Mouse (Mus musculus) left cerebral cortex, postnatal 14 days (tissue): ENCODE results near the gene Vil1. TPM values are rescaled to one million over a fixed set of nuclear protein-coding genes. Genes with fewer than 3 reads are reported as not detected.

Experiments used
- DNase-seq, 2 experiments: peaks; one replicate each; pipeline ENCODE4 v3.0.0; 2021 to 2022; ENCODE audit warnings: low spot score in 2 of 2, mixed read lengths in 1 of 2
- intact Hi-C: fragments of 180-260 bp; cut with DNase I; formaldehyde crosslinking; loops from one replicate; pipeline ENCODE4 v1.15.1; 2025
- long read RNA-seq, 2 experiments: library from polyadenylated mRNA; stranded (forward); transcript quantifications; one replicate each; pipeline ENCODE4 v2.0.0; 2021
- total RNA-seq, 2 experiments: library from RNA; stranded (reverse); gene quantifications; 2 replicates each; pipeline ENCODE4 v1.2.3; 2021

Vil1 gene
- total RNA-seq = 1 to 10 TPM in 1 of 2 experiments, under 1 TPM in 1; 0.64 to 1.1 TPM
- long read RNA-seq, experiment 1 = 0 reads
- long read RNA-seq, experiment 2, partial matches to known transcripts = 1 of 26 reads
- long read RNA-seq, experiment 2, other reads (novel, unspliced or antisense) = 25 of 26 reads

GRCm38 (mm10) chr1:74408589-74409504, at the start of gene Vil1:
Gene Vil1, plus strand, starts transcription at chr1:74409376.
- DNase-seq = no peak
- intact Hi-C loops = no loop called here

DNA sequence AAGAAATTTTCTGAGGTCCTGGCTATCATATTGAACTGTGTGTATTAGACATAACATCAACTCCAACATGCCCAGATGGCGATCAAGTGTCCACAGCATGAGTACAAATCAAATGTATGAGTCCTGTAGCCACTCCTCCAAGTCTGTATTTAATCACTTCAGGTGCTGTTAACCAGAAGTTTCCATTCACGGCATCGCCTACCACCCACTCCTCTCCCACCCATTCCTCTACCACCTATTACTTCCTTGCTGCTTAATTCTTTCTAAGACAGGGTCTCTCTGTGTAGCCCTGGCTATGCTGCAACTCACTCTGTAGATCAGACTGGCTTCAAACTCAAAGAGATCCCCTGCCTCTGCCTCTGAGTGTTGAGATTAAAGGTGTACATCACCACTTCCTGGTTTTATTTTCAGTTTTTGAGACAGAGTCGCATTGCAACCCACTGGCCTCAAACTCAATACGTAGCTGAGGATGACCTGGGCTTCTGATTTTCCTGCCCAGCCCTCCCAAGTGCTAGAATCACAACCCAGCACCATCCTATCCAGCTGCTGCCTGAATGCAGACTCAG, 49.1 kb upstream of the Vil1 start:
- intact Hi-C loops = loop anchor here (2.0 to 10.0 kb wide), 2 partner anchors 47 to 155 kb away; no protein-coding TSS in a partner anchor
- DNase-seq = no peak

DNA sequence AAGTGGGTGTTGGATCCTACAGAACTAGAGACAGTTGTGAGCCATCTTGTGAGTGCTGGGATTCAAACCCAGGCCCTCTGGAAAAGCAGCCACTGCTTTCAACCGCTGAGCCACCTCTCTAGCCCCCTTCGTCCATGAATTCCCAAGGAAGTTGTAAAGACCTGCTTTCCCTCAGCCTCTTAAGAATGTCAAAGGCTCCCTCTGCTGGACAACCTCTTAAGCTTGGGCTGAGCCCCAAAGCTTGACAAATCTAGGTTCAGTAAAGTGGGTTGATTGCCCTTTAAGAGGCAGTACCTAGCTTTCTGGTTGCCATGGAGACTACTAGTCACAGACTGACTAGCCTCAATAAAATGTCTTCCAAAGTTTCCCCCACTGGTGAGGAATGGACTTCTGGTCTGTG, 47.4 kb upstream of the Vil1 start, which contains the start of gene Catip:
TSS of gene Catip (plus strand) at position 297 of the 400 bp plus-strand sequence.
- intact Hi-C loops = loop anchor here (10.0 kb wide), 1 partner anchor 157 kb away; no protein-coding TSS in a partner anchor
- DNase-seq = peak; percentile 85 to 93

GRCm38 (mm10) chr1:74362325-74363229, 46.6 kb upstream of the Vil1 start:
- peak in 1 of 2 experiments; percentile 33 for DNase-seq
- intact Hi-C loops = loop anchor here (10.0 kb wide), 1 partner anchor 158 kb away; no protein-coding TSS in a partner anchor

DNA sequence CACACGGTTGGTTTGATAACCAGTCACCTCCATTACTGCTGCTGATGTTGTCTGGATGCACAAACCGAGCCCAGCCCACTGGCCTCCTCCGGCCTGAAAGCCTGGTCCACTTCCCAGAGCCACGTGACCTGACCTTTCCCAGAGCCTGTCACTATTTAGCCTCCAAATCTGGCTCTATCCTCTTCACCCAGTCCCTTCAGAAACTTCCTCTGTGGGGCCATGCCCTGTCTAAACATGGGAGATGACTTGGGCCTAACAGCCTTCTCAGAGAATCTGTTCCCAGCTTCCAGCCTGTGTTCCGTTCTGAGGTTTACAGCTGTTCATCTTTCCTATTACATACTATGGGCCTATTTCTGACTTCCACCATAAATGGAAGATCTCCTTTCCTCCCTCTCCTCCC, 45.7 kb upstream of the Vil1 start:
- intact Hi-C loops = loop anchor here (10.0 kb wide), 1 partner anchor 159 kb away; no protein-coding TSS in a partner anchor
- DNase-seq = no peak

DNA sequence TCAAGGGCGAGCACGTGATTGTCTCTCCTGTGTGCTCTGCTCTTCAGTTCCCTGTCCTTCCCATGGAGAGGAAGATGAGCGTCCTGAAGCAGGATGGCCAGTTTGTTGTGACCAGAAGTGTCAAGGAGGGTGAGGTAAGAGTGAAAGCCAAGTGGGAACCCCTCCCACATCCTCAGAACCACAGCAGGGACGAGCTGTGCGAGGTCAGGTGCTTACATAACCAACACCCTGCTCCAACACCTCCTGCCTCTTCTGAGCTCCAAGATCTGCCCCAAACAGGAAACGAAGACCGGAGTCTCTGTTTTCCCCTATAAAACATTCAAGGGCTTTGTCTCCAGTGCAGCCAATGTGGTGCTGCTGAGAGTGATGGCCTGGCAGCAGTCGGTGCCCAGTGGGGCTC, 44.9 kb upstream of the Vil1 start:
- intact Hi-C loops = loop anchor here (10.0 kb wide), 1 partner anchor 159 kb away; no protein-coding TSS in a partner anchor
- DNase-seq = no peak

DNA sequence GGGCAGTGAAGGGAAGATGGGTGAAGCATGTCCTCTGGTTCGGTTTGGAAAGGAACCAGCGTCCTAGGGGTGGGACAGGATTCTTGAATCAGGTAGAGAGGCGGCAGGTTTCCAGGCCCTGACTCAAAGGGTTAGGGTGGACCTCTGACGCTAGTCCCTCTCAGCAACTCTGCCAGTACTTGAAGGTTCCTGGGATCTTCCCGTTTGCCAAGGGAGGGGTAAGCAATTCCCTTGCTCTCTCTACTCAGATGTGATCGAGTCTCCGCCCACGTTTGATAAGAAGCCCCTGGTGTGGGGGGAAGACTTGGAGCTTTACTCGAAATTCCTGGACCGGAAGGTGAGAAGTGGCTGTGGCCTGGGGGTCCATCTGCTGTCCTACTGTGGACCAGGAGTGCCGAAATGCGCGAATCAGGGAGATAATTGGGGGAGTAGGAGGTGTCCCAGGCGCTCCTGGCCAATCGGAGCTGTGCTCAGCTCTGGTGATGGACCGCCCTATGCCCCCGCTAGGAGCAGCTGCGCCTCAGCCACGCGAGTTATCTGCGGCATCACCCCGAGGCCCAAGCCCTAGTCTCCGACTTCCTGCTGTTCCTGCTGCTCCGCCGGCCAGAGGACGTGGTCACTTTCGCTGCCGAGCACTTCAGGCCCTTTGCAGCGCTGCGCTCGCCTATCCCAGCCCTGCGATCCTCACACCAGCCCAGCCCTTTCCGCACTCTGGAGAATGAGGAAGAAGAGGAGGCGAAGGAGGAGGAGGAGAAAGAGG, 41.1 kb upstream of the Vil1 start:
- DNase-seq = no peak
- intact Hi-C loops = loop anchor here (10.0 kb wide), 1 partner anchor 163 kb away; no protein-coding TSS in a partner anchor

- intact Hi-C loops = no loop called here
- no peak for DNase-seq
Observed at GRCm38 (mm10) chr1:74370040-74370439, 39.1 kb upstream of the Vil1 start.

DNA sequence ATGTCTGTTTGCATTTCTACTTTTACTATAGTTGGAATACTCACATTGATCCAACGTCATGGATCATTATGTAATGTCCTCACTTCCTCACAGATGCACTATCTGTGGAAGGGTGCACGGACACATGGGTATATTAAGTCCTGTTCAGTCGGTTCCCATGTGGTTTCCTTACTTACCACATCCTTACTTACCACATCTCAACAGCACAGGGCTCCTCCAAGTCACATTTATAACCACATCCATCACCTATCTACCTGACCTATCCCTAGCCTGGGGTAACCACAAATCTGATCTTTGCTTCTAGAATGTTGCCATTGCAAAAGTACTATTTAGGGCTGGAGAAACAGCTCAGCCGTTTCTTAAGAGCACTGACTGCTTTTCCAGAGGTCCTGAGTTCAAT, 35.8 kb upstream of the Vil1 start:
- intact Hi-C loops = no loop called here
- no peak for DNase-seq

DNA sequence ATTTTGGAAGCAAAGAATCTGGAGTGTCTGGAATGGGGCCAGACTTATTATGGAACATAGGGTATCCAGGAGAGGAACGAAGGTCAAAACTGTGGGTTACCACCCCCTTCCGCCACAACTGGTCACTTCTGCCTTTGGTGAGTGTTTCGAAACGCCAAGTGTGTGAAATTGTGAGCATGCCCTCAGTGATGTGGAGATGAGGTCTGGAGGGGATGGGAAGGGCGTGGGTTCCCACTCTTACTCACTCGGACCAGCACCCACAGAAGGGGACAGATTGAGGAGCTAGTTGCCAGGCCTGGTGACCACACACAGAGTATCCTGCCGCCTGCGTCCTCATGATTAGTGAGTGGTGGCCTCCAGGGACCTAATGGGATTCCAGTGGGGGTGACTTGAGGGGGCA, 34.2 kb upstream of the Vil1 start, which contains the start of gene Slc11a1:
TSS of gene Slc11a1 (plus strand) at position 216 of the 400 bp plus-strand sequence.
- DNase-seq = no peak
- intact Hi-C loops = no loop called here

DNA sequence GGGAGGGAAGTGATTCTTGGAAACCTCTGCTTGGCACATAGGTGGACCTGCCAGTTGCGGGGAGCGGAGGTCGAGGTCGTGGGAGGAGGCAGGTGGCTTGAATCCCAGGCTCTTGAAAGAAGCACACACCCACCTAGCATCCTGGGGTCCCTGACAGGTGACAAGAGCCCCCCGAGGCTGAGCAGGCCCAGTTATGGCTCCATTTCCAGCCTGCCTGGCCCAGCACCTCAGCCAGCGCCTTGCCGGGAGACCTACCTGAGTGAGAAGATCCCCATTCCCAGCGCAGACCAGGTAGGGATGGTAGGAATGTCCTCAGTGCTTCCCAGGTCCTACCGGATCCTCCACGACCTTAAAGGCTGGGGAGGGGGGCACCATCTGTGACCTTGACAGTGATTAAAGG, 33.6 kb upstream of the Vil1 start:
- intact Hi-C loops = no loop called here
- DNase-seq = no peak

DNA sequence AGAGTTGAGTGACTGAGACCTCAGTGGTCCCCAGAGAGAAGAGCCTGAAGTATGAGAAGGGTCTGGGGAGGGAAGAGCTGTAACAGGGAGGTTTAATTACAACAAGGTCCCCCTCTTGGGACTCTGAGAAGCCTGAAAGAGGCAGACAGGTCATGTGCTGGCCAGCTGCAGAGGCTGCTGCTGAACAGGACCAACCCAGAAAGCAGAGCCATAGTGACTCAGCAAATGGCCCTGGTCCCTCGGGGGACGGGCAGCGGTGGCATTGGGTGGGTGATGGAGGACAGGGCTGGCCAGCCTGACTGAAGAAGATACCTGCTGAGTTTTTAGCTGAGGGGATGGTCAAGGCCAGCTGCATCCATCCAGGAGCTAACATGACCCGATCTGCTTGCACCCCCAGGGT, 32.8 kb upstream of the Vil1 start:
- no peak for DNase-seq
- intact Hi-C loops = no loop called here

DNA sequence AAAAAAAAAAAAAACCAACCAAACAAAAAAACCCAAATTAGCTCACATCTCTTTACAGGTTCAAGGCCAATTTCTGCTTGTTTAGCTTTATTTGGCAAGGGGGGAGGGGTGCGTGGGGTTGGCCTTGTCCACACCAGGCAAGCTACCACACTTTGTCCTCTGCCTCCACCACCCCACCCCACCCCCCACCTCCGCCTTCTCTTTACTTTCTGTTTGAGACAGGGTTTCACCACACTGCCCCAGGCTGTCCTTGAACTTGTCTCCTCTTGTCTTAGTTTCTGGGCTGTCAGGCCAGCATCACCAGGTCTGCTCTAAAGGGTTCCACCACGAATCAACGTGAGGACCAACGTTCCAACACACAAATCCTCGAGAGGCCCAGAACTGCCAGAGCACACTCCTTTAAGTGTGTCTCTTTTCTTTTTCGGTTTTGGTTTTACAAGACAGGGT, 30.1 kb upstream of the Vil1 start:
- no peak for DNase-seq
- intact Hi-C loops = no loop called here

GRCm38 (mm10) chr1:74380484-74380883, 28.7 kb upstream of the Vil1 start:
- intact Hi-C loops = no loop called here
- DNase-seq = no peak

GRCm38 (mm10) chr1:74381588-74382021, 27.6 kb upstream of the Vil1 start:
- DNase-seq = no peak
- intact Hi-C loops = no loop called here

DNA sequence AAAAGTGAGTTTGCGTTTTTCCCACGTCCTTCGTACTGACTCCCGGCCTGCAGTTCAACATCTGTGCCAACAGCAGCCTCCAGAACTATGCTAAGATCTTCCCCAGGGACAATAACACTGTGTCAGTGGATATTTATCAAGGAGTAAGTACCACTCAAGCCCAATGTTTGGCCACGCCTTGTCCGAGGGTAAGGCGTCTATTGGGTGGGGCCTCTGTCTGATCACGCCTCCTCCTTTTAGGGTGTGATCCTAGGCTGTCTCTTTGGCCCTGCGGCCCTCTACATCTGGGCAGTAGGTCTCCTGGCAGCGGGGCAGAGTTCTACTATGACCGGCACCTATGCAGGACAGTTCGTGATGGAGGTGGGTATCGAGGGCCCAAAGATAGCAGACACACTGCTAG, 25.8 kb upstream of the Vil1 start:
- intact Hi-C loops = no loop called here
- DNase-seq = no peak

DNA sequence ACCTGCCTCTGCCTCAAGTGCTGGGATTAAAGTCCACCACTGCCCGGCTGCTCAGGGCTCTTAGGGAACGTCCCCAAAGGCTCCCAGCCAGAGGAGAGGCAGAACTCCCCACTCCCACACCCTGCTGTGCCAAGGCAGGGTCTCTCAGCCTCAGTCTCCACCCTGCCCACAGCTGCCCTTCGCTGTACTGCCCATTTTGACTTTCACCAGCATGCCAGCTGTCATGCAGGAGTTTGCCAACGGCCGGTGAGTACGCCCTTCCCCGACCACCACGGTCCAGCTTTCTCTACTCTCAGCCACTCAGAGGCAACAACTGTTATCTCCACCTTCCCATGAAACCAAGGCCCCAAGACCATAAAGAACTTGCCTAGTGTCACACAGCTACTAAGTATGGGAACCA, 24.7 kb upstream of the Vil1 start:
- no peak for DNase-seq
- intact Hi-C loops = no loop called here

DNA sequence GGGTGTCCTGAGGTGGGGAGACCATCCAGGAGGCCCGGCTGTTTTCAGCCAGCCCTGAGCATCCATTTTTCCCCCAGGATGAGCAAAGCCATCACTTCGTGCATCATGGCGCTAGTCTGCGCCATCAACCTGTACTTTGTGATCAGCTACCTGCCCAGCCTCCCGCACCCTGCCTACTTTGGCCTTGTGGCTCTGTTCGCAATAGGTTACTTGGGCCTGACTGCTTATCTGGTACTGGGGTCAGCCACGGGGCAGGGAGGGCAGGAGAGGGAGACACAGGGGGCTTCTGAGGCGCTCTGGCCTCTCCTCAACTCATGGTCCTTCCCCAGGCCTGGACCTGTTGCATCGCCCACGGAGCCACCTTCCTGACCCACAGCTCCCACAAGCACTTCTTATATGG, 24.1 kb upstream of the Vil1 start:
- intact Hi-C loops = no loop called here
- DNase-seq = no peak
